Mouse (Mus musculus): Measurements from ENCODE around the gene Slc35a1. TPM values are rescaled to one million over a fixed set of nuclear protein-coding genes. Genes with fewer than 3 reads are reported as not detected.

The Slc35a1 gene
- total RNA-seq, 2 experiments from 2014 or later: 2.9 to 9.2 TPM

DNA sequence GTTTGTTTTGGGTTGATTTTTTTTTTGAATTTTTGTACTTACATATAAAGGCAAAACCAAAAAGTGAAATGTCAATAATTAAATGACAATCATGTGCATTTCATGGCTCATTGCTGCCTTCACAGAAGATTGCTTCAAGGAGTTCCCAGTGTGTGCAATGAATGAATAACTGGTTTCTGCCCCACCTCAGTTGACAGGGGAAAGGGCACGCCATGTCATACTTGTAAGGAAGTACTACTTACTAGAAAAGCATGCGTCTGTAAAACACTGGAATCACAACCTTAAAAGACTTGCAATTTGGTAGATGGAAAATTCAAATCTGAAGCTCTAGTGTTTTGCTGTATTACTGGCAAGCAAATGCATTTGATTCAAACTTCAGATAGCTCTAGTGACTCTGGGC is 28.2 kb downstream of the Slc35a1 start:
- ATAC-seq (replicated peaks; ENCODE audit: low FRiP score, poor library complexity, severe bottlenecking): no peak

DNA sequence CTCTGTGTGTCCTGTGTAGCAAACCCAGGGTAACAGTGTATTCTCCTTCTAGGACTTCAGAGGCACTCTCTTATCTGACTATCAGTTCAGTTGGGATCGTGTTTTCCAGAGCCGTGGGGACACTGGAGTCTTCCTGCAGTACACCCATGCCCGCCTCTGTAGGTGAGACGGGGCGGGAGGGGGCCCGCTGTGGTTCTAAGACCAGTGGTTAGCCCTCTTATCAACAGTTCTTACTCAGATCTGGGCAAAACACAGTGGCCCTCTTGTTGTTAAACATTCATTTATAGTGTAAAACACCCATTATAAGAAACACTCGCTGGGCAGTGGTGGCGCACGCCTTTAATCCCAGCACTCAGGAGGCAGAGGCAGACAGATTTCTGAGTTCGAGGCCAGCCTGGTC is 31.1 kb downstream of the Slc35a1 start:
- ATAC-seq (replicated peaks; ENCODE audit: low FRiP score, poor library complexity, severe bottlenecking): no peak

DNA sequence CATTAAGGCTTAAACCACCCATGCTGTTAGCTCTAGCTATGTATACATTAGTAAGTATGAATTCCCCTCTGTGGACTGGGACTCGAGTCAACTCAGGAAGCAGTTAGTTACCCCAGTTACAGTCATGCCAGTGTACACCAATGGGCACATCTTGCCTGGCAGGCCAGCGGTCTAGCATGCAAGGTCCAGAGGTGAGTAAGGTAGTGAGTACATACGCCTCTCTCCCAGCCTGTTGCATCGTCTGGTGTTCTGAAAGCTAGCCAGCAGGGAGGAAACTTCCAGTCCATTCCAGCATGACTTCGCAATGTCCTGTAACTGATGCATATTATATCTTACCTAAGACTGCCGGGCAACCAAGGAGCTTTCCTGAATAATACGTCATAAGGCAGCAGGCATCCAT is 34.1 kb downstream of the Slc35a1 start:
- ATAC-seq (replicated peaks; ENCODE audit: low FRiP score, poor library complexity, severe bottlenecking): no peak

DNA sequence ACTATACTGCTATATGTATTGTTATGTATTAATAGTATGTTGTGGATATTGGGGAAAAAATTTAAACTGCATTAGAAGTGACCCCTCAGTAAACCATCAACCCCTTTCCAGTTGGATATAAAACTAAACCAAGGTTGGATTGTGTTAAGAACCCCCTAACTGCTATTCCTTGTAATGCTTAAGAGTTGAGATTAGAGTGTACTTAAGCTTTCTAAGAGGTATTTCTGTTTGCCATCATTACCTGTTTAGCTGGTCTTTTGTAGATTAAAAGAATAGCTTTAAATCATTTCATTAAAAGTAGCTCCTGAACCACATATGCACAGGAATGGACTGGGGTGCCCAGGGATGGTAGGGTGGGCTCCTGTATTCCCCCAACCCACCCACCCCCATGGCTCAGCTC is 42.5 kb downstream of the Slc35a1 start:
- ATAC-seq (replicated peaks; ENCODE audit: low FRiP score, poor library complexity, severe bottlenecking): no peak

DNA sequence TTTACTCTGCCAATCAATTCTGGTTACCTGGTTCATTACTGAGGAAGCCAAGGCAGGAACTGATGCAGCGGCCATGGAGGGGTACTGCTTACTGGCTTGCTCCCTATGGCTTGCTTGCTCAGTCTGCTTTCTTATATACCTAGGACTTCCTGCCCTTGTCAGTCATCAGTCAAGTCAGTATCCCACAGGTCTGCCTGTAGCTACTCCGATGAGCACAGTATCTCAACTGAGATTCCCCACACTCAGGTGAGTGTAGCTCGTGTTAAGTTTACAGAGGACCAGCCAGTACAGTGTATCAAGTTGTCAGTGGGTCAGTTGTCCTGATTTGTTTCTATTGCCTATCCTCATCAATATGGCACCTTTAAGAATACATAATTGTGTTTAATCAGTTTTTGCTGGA is 46.5 kb downstream of the Slc35a1 start:
- no peak for ATAC-seq (replicated peaks; ENCODE audit: low FRiP score, poor library complexity, severe bottlenecking)

DNA sequence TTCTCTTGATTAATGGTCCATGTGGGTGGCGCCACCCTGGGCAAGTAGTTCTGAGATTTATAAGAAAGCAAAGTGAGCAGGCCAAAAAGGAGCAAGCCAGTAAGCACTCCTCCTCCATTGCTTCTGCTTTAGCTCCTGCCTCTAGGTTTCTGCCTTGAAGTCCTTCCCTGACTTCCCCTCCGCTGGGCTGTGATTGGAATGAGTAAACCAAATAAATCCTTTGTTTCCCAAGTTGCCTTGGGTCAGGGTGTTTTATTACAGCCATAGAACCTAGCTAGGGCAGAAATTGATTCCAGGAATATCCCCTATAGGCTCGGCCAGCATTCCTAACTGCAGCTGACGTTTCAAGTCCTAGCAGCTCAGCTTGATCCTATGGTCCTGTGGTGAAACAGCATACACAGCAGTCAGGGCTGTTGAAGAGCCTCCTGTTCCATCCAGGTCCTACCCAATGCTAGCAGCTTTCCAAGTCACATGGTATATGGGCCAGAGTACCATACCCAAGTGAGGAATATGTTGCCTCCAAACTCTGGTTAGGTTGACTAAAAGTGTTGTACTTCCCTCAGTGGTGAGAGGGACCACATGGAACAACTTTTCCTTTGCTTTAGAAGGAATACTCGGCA is 47.4 kb downstream of the Slc35a1 start:
- no peak for ATAC-seq (replicated peaks; ENCODE audit: low FRiP score, poor library complexity, severe bottlenecking)

DNA sequence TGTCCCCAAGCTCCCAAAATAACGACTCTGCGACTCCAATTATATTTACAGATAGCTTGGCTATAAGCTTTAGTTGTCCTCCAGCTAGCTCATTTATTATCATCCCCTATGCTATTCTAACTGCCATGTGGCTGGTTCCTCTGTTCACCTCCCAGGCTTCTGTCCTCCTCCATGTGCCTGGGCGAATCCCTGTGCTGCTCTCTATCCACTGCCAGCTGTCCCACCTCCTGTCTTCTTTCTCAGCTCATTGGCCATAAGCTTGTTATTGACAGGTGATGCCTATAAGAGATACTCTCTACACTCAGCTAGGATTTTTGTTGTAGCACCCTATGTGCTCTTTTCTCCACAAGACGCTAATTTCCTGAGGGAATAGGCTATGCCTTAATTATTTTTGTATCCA is 49.4 kb downstream of the Slc35a1 start:
- ATAC-seq (replicated peaks; ENCODE audit: low FRiP score, poor library complexity, severe bottlenecking): no peak

DNA sequence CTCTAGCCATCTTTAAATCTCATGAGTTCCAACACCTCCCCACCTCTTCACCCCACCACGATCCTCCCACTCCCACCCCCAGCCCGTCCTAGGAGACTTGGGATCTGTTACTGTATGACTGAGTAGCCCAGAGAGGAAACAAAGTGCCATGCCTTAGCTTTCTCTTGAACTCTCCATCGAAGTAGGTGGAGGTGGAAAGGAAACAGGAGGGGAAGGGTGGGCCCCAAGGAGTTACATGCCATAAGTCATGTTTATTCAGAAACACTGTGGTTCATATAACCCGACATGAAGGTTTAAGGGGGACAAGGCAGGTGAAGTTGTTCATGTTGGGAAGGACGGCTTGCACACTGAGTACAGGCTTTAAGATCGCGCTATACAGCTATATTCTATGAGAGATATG is 49.9 kb downstream of the Slc35a1 start:
- ATAC-seq (replicated peaks; ENCODE audit: low FRiP score, poor library complexity, severe bottlenecking): no peak

DNA sequence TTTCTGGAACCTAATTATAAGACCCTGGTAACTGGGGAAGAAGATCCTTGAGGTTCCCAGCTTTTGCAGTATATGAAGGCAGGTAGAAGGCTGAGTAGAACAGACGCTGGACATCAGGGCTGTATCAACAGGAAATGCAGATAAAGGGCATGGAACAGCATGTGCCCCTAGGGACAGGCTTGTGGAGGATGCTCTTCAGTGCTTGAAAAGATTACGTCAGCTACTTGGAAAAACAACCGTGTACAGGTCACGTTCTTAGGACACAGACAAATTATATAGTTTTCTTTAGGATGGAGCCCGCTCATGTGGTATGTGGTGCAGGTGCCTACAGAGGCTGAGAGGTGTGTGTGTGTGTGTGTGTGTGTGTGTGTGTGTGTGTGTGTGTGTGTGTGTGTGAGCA is 51.2 kb downstream of the Slc35a1 start:
- ATAC-seq (replicated peaks; ENCODE audit: low FRiP score, poor library complexity, severe bottlenecking): no peak

DNA sequence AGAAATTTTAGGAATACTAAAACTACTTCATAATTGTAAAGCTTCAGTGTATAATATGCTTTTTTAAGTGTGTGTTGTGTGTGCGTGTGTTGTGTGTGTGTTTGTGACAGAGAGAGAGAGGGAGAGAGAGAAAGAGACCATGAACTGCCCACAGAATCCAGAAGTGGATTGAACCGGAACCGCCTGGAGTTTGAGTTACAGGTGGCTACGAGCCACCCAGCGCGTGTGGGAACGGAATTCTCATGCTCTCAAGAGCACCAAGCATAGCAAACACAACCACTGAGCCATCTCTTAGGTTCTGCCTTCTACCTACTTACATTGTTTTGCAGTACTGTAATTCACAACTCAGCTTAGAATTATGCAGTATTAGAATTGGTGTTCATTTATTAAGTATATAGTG is 53.1 kb downstream of the Slc35a1 start:
- ATAC-seq (replicated peaks; ENCODE audit: low FRiP score, poor library complexity, severe bottlenecking): no peak

DNA sequence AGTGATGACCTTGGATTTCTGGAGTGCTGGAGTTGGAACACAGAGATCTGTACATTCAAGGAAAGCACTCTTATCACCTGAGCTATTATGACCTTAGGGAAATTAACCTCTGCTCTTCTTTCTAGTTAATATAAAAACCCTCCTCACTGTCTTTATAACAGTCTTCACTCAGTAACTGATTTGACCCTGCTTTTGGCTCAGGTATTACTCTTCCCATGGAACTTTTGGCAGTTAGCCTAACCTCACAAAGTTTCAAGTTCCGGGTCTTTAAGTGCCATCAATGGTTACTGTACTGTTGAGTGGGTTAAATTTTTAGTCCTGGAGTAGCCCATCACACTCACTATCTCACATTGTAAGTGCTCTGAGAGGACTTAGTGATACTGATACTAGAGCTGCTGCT is 57.3 kb downstream of the Slc35a1 start:
- no peak for ATAC-seq (replicated peaks; ENCODE audit: low FRiP score, poor library complexity, severe bottlenecking)

DNA sequence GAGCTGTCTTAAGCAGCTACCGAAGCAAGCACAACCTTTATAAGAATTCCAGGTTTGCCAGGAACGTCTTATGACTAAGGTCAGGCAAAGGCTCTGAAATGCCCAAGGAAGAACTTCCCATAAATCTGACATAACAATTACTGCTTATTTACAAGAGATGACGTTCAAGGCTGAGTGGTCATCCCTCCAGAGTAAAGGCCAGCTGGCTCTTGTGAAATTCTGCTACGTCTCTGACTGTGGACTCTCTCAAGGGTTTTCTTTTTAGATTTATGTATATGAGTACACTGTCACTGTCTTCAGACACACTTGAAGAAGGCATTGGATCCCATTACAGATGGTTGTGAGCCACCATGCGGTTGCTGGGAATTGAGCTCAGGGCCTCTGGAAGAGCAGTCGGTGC is 60.8 kb downstream of the Slc35a1 start:
- ATAC-seq (replicated peaks; ENCODE audit: low FRiP score, poor library complexity, severe bottlenecking): no peak

DNA sequence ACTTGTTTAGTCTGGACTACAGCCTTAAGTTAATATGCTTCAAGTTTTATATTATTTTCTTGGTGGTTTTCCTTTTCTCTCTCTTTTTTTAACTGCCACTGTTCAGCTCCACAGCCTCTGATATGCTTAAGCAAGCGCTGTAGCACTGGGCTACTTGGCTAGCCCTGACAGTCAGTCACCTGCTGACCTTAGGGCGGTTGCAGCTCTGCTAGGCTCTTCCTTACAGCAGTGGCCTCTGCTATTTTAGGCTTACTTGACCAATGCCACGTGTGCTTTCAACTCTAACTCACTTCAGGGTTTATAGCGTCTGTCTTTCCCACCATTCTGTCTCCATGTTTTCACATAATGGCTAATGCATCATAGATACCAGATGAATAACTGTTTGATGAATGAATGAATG is 61.7 kb downstream of the Slc35a1 start:
- ATAC-seq (replicated peaks; ENCODE audit: low FRiP score, poor library complexity, severe bottlenecking): no peak

DNA sequence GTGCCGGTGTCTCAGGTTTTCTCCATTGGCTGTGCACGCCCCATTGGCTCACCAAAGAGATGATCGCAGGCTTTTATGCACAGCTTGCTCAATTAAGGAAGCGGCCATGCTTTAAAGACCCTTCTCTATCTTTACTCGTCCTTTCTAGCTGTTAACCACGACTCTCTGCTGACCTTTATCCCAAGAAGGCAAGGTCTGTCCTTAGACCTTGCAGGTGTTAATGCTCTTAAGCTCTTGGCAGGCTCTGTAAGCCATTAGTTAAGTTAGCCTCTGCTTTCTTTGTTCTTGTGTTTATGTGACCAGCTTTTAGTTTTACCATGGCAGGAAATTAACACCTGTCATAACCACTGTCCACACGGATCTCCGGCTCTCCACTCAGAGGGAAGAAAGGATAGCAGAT is 71.1 kb downstream of the Slc35a1 start:
- no peak for ATAC-seq (replicated peaks; ENCODE audit: low FRiP score, poor library complexity, severe bottlenecking)

DNA sequence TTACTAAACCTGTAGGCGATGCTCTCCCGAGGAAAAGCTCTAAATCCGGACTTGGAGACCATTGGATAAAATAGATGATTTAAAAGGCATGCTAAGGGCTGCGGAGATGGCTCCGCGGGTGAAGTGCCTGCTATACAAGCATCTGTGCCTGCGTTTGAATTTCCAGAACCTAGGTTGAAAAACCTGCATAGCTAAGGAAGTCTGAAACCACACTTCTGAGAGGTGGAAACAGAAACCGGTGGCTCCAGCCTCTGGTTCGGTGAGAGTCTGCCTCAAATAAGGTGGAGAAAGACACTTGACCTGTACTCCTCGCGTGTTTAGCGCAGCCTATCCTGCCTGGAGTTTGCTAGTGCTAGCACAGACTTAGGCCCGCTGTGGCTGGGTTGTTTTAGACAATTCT is 71.9 kb downstream of the Slc35a1 start:
- no peak for ATAC-seq (replicated peaks; ENCODE audit: low FRiP score, poor library complexity, severe bottlenecking)

DNA sequence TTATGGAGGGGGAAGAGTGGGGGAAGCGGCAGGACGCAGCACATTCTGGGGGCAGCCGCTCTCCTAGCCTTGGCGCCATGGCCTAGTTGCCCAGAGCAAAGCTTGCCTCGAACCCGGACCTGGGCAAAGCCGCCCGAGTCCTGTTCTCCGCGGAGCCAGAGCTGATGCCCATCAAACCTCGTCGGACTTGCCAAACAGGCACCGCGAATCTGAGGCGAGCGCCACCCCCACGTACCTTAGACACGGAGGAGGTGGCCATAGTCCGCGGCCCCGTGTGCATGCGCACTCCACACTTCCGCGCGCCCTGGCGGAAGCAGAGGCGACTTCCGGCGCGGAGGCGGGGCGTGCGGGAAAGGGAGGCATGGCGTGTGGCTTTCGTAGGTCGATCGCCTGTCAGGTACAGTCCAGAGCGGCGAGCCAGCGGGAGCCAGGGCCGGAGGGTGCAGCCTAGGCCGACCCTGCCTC is 72.6 kb downstream of the Slc35a1 start, which contains the start of the genes Orc3 and Rars2:
Gene Orc3 (minus strand): TSS at position 315 of the 465 bp plus-strand sequence.
Gene Rars2 (plus strand): TSS at position 328 of the 465 bp plus-strand sequence.
- peak; percentile 99 for ATAC-seq (replicated peaks; ENCODE audit: low FRiP score, poor library complexity, severe bottlenecking)

DNA sequence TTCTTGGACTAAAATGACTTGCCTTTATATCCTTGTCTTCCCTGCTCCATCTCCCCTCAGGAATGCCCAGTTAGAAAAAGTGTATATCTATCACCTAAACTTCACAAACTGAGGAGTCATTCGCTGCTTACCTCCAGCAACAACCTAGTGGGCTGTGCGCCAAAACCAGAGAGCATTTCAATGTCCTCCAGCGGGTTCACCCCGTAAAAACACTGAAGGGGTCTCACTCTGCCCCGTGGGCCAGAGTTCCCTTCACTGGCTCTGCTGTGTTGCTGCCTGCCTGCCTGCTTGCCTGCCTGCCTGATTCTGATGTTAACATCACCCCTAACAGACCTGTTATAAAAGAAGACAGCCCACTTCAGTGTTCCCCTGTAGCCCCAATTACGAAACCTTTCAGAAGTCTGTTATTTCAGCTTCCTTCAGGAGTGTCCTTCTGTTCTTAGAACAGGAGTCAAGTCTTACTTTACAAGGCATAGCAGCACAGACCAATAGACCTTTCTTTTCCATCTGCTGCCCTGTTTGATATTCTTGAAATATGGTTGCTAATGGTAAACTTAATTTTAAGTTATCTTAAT is 73.6 kb downstream of the Slc35a1 start:
- ATAC-seq (replicated peaks; ENCODE audit: low FRiP score, poor library complexity, severe bottlenecking): no peak

Other genes with a start within 250 kb of the Slc35a1 start
- gene Akirin2, start 136.5 kb downstream of the Slc35a1 start, total RNA-seq (2015; ENCODE audit: low replicate concordance): 89.7 and 115 TPM in 2 replicates
- gene Akirin2, start 136.5 kb downstream of the Slc35a1 start, total RNA-seq (2017; ENCODE audit: low replicate concordance): 60.0 and 114 TPM in 2 replicates
- 42.5 and 69.6 TPM in 2 replicates for gene Orc3, start 72.5 kb downstream of the Slc35a1 start, total RNA-seq (2015; ENCODE audit: low replicate concordance)
- gene Orc3, start 72.5 kb downstream of the Slc35a1 start, total RNA-seq (2017; ENCODE audit: low replicate concordance): 33.9 and 34.3 TPM in 2 replicates
- 7.2 and 26.0 TPM in 2 replicates for gene Rars2, start 72.5 kb downstream of the Slc35a1 start, total RNA-seq (2015; ENCODE audit: low replicate concordance)
- 10.4 and 21.5 TPM in 2 replicates for gene Rars2, start 72.5 kb downstream of the Slc35a1 start, total RNA-seq (2017; ENCODE audit: low replicate concordance)
- gene Cfap206, start 42.8 kb upstream of the Slc35a1 start, total RNA-seq (2015; ENCODE audit: low replicate concordance): not detected in 2 replicates
- not detected in 2 replicates for gene Cfap206, start 42.8 kb upstream of the Slc35a1 start, total RNA-seq (2017; ENCODE audit: low replicate concordance)
- gene Gm136, start 68.8 kb upstream of the Slc35a1 start, total RNA-seq (2015; ENCODE audit: low replicate concordance): not detected in 2 replicates
- not detected in 2 replicates for gene Gm136, start 68.8 kb upstream of the Slc35a1 start, total RNA-seq (2017; ENCODE audit: low replicate concordance)
- 14.3 and 17.7 TPM in 2 replicates for gene Smim8, start 91.0 kb upstream of the Slc35a1 start, total RNA-seq (2015; ENCODE audit: low replicate concordance)
- gene Smim8, start 91.0 kb upstream of the Slc35a1 start, total RNA-seq (2017; ENCODE audit: low replicate concordance): 15.8 and 34.4 TPM in 2 replicates
- gene Zfp292, start 195.5 kb upstream of the Slc35a1 start, total RNA-seq (2015; ENCODE audit: low replicate concordance): 17.3 and 20.5 TPM in 2 replicates
- 22.9 and 23.9 TPM in 2 replicates for gene Zfp292, start 195.5 kb upstream of the Slc35a1 start, total RNA-seq (2017; ENCODE audit: low replicate concordance)
- not detected in 2 replicates for gene Cga, start 206.3 kb upstream of the Slc35a1 start, total RNA-seq (2015; ENCODE audit: low replicate concordance)
- not detected in 2 replicates for gene Cga, start 206.3 kb upstream of the Slc35a1 start, total RNA-seq (2017; ENCODE audit: low replicate concordance)

Data from erythroid progenitor cell, adult 5-6 weeks (primary cell).